Mouse (Mus musculus) cerebellum, postnatal 14 days (tissue): ENCODE measurements at regions not wholly inside any gene's neighbourhood (a gene's known extent, or its start where the extent isn't known, plus 50 kb on each side); places are given as distances from the start of the nearest gene placed in this dataset.

ENCODE experiments used
- DNase-seq, 2 experiments: peaks; one replicate each; pipeline ENCODE4 v3.0.0; 2021; ENCODE audit warnings: mixed read lengths in 2 of 2

GRCm38 (mm10) chr6:19015868-19016267 is 149.8 kb downstream of the Ankrd7 start:
- peak; percentile 36 to 51 for DNase-seq

GRCm38 (mm10) chr6:19018166-19018769 is 152.2 kb downstream of the Ankrd7 start:
- no peak for DNase-seq

GRCm38 (mm10) chr6:19034268-19034667 is 168.2 kb downstream of the Ankrd7 start:
- no peak for DNase-seq
